Mouse (Mus musculus) gonadal fat pad, adult 2 months (tissue): ENCODE measurements around the gene S100z. TPM values are rescaled to one million over a fixed set of nuclear protein-coding genes. Genes with fewer than 3 reads are reported as not detected.

Experiments
- DNase-seq: peaks from one replicate; pipeline ENCODE4 v3.0.0-alpha.2; 2012; ENCODE audit warnings: low read depth
- polyA plus RNA-seq: library from polyadenylated mRNA; depleted of rRNA; stranded (reverse); fragments of >200 nt; gene quantifications from 2 replicates; pipeline ENCODE4 v1.2.3, GENCODE M21; 2012; rRNA removed

The S100z gene
- polyA plus RNA-seq, 1 experiment, result 6.4 TPM

GRCm38 (mm10) chr13:95444824-95445223, 33.7 kb downstream of the S100z start, which contains the start of gene Crhbp:
Crhbp (minus strand) TSS chr13:95444924.
- no peak for DNase-seq

GRCm38 (mm10) chr13:95444291-95444690, 34.2 kb downstream of the S100z start:
- no peak for DNase-seq

- no peak for DNase-seq
Measured at GRCm38 (mm10) chr13:95443376-95444233, 34.9 kb downstream of the S100z start.

GRCm38 (mm10) chr13:95442901-95443300, 35.6 kb downstream of the S100z start:
- DNase-seq, result no peak

GRCm38 (mm10) chr13:95439569-95439968, 39.0 kb downstream of the S100z start:
- no peak for DNase-seq

- DNase-seq, result no peak
Measured at GRCm38 (mm10) chr13:95431760-95432159, 46.8 kb downstream of the S100z start.

- DNase-seq, result no peak
Measured at GRCm38 (mm10) chr13:95427499-95427898, 51.0 kb downstream of the S100z start.

Other genes with a start within 250 kb of the S100z start
- 12.3 and 15.8 TPM in 2 replicates for gene Pde8b, start 228.4 kb downstream of the S100z start, polyA plus RNA-seq
- 39.4 and 47.6 TPM in 2 replicates for gene Zbed3, start 155.1 kb downstream of the S100z start, polyA plus RNA-seq
- gene Aggf1, start 103.4 kb downstream of the S100z start, polyA plus RNA-seq, result 15.1 and 16.3 TPM in 2 replicates
- 0.29 and 0.49 TPM in 2 replicates for gene Crhbp, start 33.8 kb downstream of the S100z start, polyA plus RNA-seq
- gene F2rl1, start 46.5 kb upstream of the S100z start, polyA plus RNA-seq, result 21.3 and 23.1 TPM in 2 replicates
- 6.2 and 10.6 TPM in 2 replicates for gene F2r, start 139.8 kb upstream of the S100z start, polyA plus RNA-seq
- 0.36 and 0.59 TPM in 2 replicates for gene F2rl2, start 218.1 kb upstream of the S100z start, polyA plus RNA-seq